ENCODE assay signal across 9 mouse cellular contexts in genomic region chr17:17830731-17831130, GRCm38 (mm10). TPM values are rescaled to one million over a fixed set of nuclear protein-coding genes. Genes with fewer than 3 reads are reported as not detected.
DNase-seq lines count a peak whose midpoint lies in the region; ATAC-seq lines count a peak whose summit lies in the region.
"Had no signal": no experiment of that assay in that cellular context is flagged by ENCODE, and none has a peak within 500 bp of the region (broad histone marks: within the 10 kb centered on the region; RNA-seq: fewer than 3 reads in every experiment).

No protein-coding gene starts in this region.

- H3K9ac ChIP-seq in lung, embryonic 15.5 days, result no peak overlapping the region
- H3K9ac ChIP-seq in intestine, embryonic 16.5 days (ENCODE audit: low read depth, low read length), result 0 out of 2 replicates have a peak overlapping the region, but pooled peaks have one; percentile 83
- no peak overlapping the region for H3K9ac ChIP-seq in stomach, embryonic 15.5 days

- H3K4me1 ChIP-seq in lung, embryonic 15.5 days, result peaks cover 57% of the 10 kb centered on the region
- H3K4me1 ChIP-seq in intestine, embryonic 16.5 days (ENCODE audit: control insufficient read depth, insufficient read depth, low read length), result peaks cover 43% of the 10 kb centered on the region
- H3K4me1 ChIP-seq in stomach, embryonic 15.5 days, result peaks cover 45% of the 10 kb centered on the region

- H3K27ac ChIP-seq in lung, embryonic 15.5 days, result no peak overlapping the region
- H3K27ac ChIP-seq in intestine, embryonic 16.5 days (ENCODE audit: low read length), result no peak overlapping the region
- H3K27ac ChIP-seq in stomach, embryonic 15.5 days, result no peak overlapping the region

- H3K9me3 ChIP-seq in lung, embryonic 15.5 days, result no peaks in the 10 kb centered on the region
- H3K9me3 ChIP-seq in intestine, embryonic 16.5 days (ENCODE audit: control insufficient read depth, low read length), result no peaks in the 10 kb centered on the region
- H3K9me3 ChIP-seq in stomach, embryonic 15.5 days, result no peaks in the 10 kb centered on the region

- ATAC-seq in lung, embryonic 15.5 days (ENCODE audit: borderline replicate concordance, extremely low read depth, low FRiP score, low TSS enrichment), result no peak
- no peak for ATAC-seq in intestine, embryonic 16.5 days
- ATAC-seq in stomach, embryonic 15.5 days (ENCODE audit: insufficient read depth, low FRiP score, low read depth), result no peak

- peak; percentile 21 to 38 for DNase-seq in cerebellum, adult 18-20 months
- DNase-seq in cerebellum, adult 11 months, result no peak
- DNase-seq in lung, adult 18-20 months, result no peak
- DNase-seq in layer of hippocampus, postnatal 10 days (ENCODE audit: low spot score in 2 of 2), result no peak
- no peak for DNase-seq in spleen, postnatal 36 days (ENCODE audit: low spot score in 2 of 2)

- peak overlapping the region; percentile 80 for H3K4me2 ChIP-seq in lung, embryonic 15.5 days
- peak overlapping the region; percentile 79 for H3K4me2 ChIP-seq in intestine, embryonic 16.5 days (ENCODE audit: low read depth, low read length)
- H3K4me2 ChIP-seq in stomach, embryonic 15.5 days, result peak overlapping the region; percentile 67

- H3K4me3 ChIP-seq in lung, embryonic 15.5 days, result peak overlapping the region; percentile 84; the same call in 1 of the 2 replicates
- peak overlapping the region; percentile 73; the same call in 1 of the 2 replicates for H3K4me3 ChIP-seq in intestine, embryonic 16.5 days (ENCODE audit: low read length)
- H3K4me3 ChIP-seq in stomach, embryonic 15.5 days (replicated peaks), result peak overlapping the region; percentile 82; the same call in 1 of the 2 replicates

- 58% methylated on average over 7 of the region's 7 CpGs for WGBS in lung, embryonic 15.5 days
- WGBS in intestine, embryonic 16.5 days, result 65% methylated on average over 7 of the region's 7 CpGs
- 62% methylated on average over 7 of the region's 7 CpGs for WGBS in stomach, embryonic 15.5 days

- H3K36me3 ChIP-seq in lung, embryonic 15.5 days, result peaks cover 26% of the 10 kb centered on the region
- H3K36me3 ChIP-seq in intestine, embryonic 16.5 days (ENCODE audit: control insufficient read depth, insufficient read depth, low read length), result no peaks in the 10 kb centered on the region
- H3K36me3 ChIP-seq in stomach, embryonic 15.5 days, result peaks cover 6% of the 10 kb centered on the region; the same call in 1 of the 2 replicates

- no peaks in the 10 kb centered on the region for H3K27me3 ChIP-seq in lung, embryonic 15.5 days
- no peaks in the 10 kb centered on the region for H3K27me3 ChIP-seq in intestine, embryonic 16.5 days (replicated peaks; ENCODE audit: control insufficient read depth, insufficient read depth, low read length)
- no peaks in the 10 kb centered on the region for H3K27me3 ChIP-seq in stomach, embryonic 15.5 days (replicated peaks)

RNA-seq across cellular contexts. Expression of gene Spaca6, which starts 3.8 kb away (rescaled TPM):
- 31.7 and 37.1 TPM in 2 replicates for polyA plus RNA-seq in lung, embryonic 15.5 days (2015; fragmentation: Nextera tagmentation; extraction: Ambion mirVana)
- 13.7 and 14.5 TPM in 2 replicates for polyA plus RNA-seq in intestine, embryonic 16.5 days (2015; fragmentation: Nextera tagmentation; extraction: Ambion mirVana)
- polyA plus RNA-seq in stomach, embryonic 15.5 days (2015; fragmentation: Nextera tagmentation; extraction: Ambion mirVana), result 29.6 and 35.7 TPM in 2 replicates
- total RNA-seq in layer of hippocampus, postnatal 10 days (2021), result 100 to 1,000 TPM in 1 of 2 experiments, 10 to 100 TPM in 1; 79.2 to 100 TPM

RNA-seq across cellular contexts. Expression of gene Has1, which starts 24.3 kb away (rescaled TPM):
- polyA plus RNA-seq in lung, embryonic 15.5 days (2015; fragmentation: Nextera tagmentation; extraction: Ambion mirVana), result 0.93 and 0.97 TPM in 2 replicates
- polyA plus RNA-seq in intestine, embryonic 16.5 days (2015; fragmentation: Nextera tagmentation; extraction: Ambion mirVana), result 0.34 and 0.56 TPM in 2 replicates
- 1.1 and 1.2 TPM in 2 replicates for polyA plus RNA-seq in stomach, embryonic 15.5 days (2015; fragmentation: Nextera tagmentation; extraction: Ambion mirVana)
- total RNA-seq in layer of hippocampus, postnatal 10 days (2021), result under 1 TPM; 0.20 to 0.34 TPM

RNA-seq across cellular contexts. Expression of gene Fpr1, which starts 53.0 kb away (rescaled TPM):
- polyA plus RNA-seq in lung, embryonic 15.5 days (2015; fragmentation: Nextera tagmentation; extraction: Ambion mirVana), result 0.44 and 0.91 TPM in 2 replicates
- 0.29 and 0.60 TPM in 2 replicates for polyA plus RNA-seq in intestine, embryonic 16.5 days (2015; fragmentation: Nextera tagmentation; extraction: Ambion mirVana)
- 2.0 and 2.1 TPM in 2 replicates for polyA plus RNA-seq in stomach, embryonic 15.5 days (2015; fragmentation: Nextera tagmentation; extraction: Ambion mirVana)
- not detected for total RNA-seq in layer of hippocampus, postnatal 10 days (2021)

RNA-seq across cellular contexts. Expression of gene Fpr2, which starts 56.9 kb away (rescaled TPM):
- polyA plus RNA-seq in lung, embryonic 15.5 days (2015; fragmentation: Nextera tagmentation; extraction: Ambion mirVana), result 1.4 and 1.5 TPM in 2 replicates
- polyA plus RNA-seq in intestine, embryonic 16.5 days (2015; fragmentation: Nextera tagmentation; extraction: Ambion mirVana), result 0.32 and 0.61 TPM in 2 replicates
- 2.0 and 2.5 TPM in 2 replicates for polyA plus RNA-seq in stomach, embryonic 15.5 days (2015; fragmentation: Nextera tagmentation; extraction: Ambion mirVana)
- under 1 TPM in 1 of 2 experiments, not detected in 1; 0.57 TPM for total RNA-seq in layer of hippocampus, postnatal 10 days (2021)

RNA-seq across cellular contexts. Expression of gene Fpr3, which starts 56.9 kb away (rescaled TPM):
- not detected in 2 replicates for polyA plus RNA-seq in lung, embryonic 15.5 days (2015; fragmentation: Nextera tagmentation; extraction: Ambion mirVana)
- not detected in 2 replicates for polyA plus RNA-seq in intestine, embryonic 16.5 days (2015; fragmentation: Nextera tagmentation; extraction: Ambion mirVana)
- polyA plus RNA-seq in stomach, embryonic 15.5 days (2015; fragmentation: Nextera tagmentation; extraction: Ambion mirVana), result not detected in 2 replicates
- not detected for total RNA-seq in layer of hippocampus, postnatal 10 days (2021)
- polyA plus RNA-seq: urinary bladder, adult 2 months had no signal

Comparison
In these comparisons a context has a peak if more than half of its experiments do, and no peak if none do; other contexts are left out.
1. DNase-seq: peak in cerebellum, adult 18-20 months (2 of 2); none in cerebellum, adult 11 months (single experiment), lung, adult 18-20 months (0 of 2), layer of hippocampus, postnatal 10 days (0 of 2) and spleen, postnatal 36 days (0 of 2).
2. Peak in every context shown above with its lines, with median percentiles within 50 percentile points of each other: H3K4me2 ChIP-seq and H3K4me3 ChIP-seq.